Mouse (Mus musculus) bone marrow, adult 2 months (tissue): ENCODE results near the gene Slc5a10. TPM values are rescaled to one million over a fixed set of nuclear protein-coding genes. Genes with fewer than 3 reads are reported as not detected.
"Not testable (repeated sequence)": the region's sequence is repeated elsewhere in the genome, so short reads cannot be mapped to it uniquely, and the experiment has no call there.

Experiments used
- H3K27ac ChIP-seq: fragments of 200-500 bp; 2 replicates; pipeline ENCODE4 v1.5.1; 2012; ENCODE audit warnings: low read depth, mild to moderate bottlenecking, control low read depth, inconsistent platforms, low read length; ENCODE audit not compliant: control insufficient read depth, poor library complexity, insufficient read depth
- H3K4me1 ChIP-seq: fragments of 200-500 bp; 2 replicates; pipeline ENCODE4 v1.6.1; 2011; ENCODE audit warnings: low read length; ENCODE audit not compliant: control insufficient read depth, insufficient read depth
- H3K4me3 ChIP-seq: fragments of 200-500 bp; replicated peaks from 2 replicates; pipeline ENCODE3; 2011; ENCODE audit warnings: mild to moderate bottlenecking, low read depth, low read length, control low read depth; ENCODE audit not compliant: control insufficient read depth
- CTCF ChIP-seq: fragments of 200-500 bp; IDR thresholded peaks from 2 replicates; pipeline ENCODE4 v1.5.1; 2011; ENCODE audit warnings: low read length, control low read depth; ENCODE audit not compliant: control insufficient read depth, insufficient read depth
- POLR2A ChIP-seq: fragments of 200-500 bp; IDR thresholded peaks from 2 replicates; pipeline ENCODE4 v1.6.1; 2011; ENCODE audit warnings: low read depth, mild to moderate bottlenecking, control low read depth, low read length, borderline replicate concordance; ENCODE audit not compliant: control insufficient read depth
- WGBS: fragments of 180-500 bp; shearing (Covaris S2); methylation state at CpG from one replicate; pipeline ENCODE4 v1.1.7; 2018; 5-methylcytosine and 5-hydroxymethylcytosine counted together
- polyA plus RNA-seq: library from polyadenylated mRNA; stranded (reverse); fragments of >200 nt; gene quantifications from 2 replicates; pipeline ENCODE4 v1.2.4, GENCODE M21; 2011; ENCODE audit warnings: low replicate concordance; ENCODE audit not compliant: missing spikeins, insufficient read depth, insufficient read length

The Slc5a10 gene
- polyA plus RNA-seq, 1 experiment, result not detected

DNA sequence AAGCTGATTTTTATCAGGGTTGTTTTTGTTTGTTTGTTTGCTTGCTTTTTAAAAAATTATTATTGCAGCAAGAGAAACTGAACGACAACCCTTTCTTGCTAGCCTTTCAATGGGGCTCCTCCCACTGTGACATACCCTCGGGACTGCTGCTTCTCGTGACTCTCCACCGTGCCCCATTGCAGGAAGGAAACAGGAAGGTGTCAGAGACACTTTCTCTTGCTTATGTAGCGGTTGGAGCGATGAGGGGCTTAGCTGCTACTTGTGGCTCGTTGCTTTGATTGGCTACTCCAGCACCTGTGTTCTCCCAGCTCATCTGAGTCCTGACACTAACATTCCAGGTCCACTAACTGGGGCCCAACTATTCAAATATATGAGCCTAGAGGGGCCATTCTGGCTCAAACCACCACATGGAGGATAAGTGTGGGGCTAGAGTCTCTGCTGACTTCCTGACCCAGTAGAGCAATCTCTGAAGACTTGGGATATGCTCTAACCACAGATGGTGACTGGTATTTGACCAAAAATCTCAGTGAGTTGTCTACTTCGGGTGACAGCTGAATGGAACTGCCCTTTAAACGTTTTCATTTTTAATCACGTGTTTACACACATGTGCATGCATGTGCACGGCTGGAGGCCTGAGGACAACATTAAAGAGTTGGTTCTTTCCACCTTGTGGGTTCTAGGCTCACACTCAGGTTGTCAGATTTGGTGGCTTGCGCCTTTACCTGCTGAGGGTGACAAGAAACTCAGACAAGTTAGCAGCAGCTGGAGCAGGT is 81.7 kb downstream of the Slc5a10 start:
- 21% methylated on average over 12 of the region's 12 CpGs for WGBS
- TF ChIP-seq CTCF (no peak), POLR2A (no peak)
- Histone ChIP-seq H3K4me3 (no peak overlapping the region), H3K27ac (no peak overlapping the region), H3K4me1 (no peaks in the 10 kb centered on the region; the same call in 1 of the 2 replicates)

DNA sequence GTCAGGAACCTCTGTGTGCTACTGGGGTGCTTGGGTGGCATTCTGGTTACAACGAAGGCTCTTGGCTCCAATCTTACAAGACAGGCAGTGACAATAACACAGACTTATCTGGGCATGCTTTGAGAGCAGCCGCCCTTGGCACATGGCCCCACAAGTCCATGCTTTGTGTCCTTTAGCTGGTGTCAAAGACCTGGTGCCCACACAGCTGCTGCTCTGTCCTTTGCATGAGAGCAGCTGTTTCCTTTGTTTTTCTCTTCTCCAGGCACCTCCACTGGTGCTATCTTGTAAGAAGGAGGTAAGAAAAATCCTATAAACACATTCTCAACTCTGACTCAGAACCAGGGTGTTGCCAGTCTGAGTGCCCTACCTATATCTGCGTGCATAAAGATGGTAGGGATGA is 82.8 kb downstream of the Slc5a10 start:
- Histone ChIP-seq H3K27ac (no peak overlapping the region), H3K4me3 (no peak overlapping the region), H3K4me1 (no peaks in the 10 kb centered on the region; the same call in 1 of the 2 replicates)
- TF ChIP-seq CTCF (no peak), POLR2A (no peak)
- 75% methylated on average over 3 of the region's 3 CpGs for WGBS

DNA sequence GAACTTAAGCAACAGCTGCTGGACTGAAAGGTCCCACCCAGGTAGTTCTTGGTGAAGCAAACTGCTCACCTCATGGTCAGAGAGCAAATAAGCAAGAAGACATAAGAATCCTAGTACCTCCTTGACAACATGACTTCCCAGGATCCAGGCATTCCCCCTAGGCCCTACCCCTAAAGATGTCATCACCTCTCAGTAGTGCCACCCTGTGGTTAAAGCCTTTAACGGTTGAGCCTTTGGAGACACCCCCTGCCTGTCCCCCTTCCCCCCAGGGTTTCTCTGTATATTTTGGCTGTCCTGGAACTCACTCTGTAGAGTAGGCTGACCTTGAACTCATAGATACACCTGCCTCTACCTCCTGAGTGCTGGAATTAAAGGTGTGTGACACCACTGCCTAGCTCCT is 83.2 kb downstream of the Slc5a10 start:
- Histone ChIP-seq H3K27ac (no peak overlapping the region), H3K4me1 (no peaks in the 10 kb centered on the region; the same call in 1 of the 2 replicates), H3K4me3 (no peak overlapping the region)
- WGBS, result 67% methylated on average over 1 of the region's 1 CpGs
- TF ChIP-seq CTCF (no peak), POLR2A (no peak)

DNA sequence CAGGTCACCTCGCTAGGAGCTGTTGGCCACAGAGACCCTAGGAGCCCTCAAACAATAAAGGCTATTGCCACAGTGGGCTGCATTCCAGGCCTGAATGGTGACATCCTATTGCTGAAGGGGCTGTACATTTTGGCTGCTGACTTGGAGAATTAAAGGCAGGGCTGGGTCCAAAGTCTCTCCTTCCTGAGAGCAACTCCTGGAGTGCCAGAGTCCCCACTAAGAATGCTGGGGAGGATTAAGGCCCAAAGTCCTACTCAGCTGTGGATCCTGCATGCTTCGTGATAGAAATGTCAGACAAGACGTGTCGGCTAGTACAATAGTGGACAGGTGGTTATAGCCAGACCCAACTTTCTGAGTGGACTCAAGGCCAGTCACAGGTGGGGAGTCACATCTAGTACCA is 84.3 kb downstream of the Slc5a10 start:
- WGBS, result 93% methylated on average over 4 of the region's 4 CpGs

DNA sequence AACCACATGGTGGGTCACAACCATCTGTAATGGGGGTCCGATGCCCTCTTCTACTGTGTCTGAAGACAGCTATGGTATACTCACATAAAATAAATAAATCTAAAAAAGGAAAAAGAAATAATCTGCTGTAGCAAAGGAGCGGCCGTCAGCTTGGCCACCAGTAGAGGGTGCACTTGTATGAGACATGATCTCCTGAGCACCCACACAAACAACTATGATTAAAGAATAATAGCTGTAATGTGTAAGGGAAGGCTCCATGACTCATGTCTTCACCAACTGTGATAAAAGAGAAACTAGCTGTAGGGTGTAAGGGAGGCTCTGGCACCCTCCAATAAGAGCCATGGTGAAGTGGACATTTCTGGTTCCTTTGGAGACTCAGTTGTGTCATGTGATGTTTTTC is 91.0 kb downstream of the Slc5a10 start:
- no peak overlapping the region for H3K4me3 ChIP-seq
- H3K27ac ChIP-seq, result no peak overlapping the region
- 70% methylated on average over 3 of the region's 3 CpGs for WGBS
- no peak for TF ChIP-seq POLR2A
- peak; percentile 31; the same call in 1 of the 2 replicates for TF ChIP-seq CTCF
- no peaks in the 10 kb centered on the region for H3K4me1 ChIP-seq

More for the DNA sequence above, 84.3 kb downstream of the Slc5a10 start:
- H3K4me1 ChIP-seq, H3K4me3 ChIP-seq, H3K27ac ChIP-seq: not testable (repeated sequence)

DNA sequence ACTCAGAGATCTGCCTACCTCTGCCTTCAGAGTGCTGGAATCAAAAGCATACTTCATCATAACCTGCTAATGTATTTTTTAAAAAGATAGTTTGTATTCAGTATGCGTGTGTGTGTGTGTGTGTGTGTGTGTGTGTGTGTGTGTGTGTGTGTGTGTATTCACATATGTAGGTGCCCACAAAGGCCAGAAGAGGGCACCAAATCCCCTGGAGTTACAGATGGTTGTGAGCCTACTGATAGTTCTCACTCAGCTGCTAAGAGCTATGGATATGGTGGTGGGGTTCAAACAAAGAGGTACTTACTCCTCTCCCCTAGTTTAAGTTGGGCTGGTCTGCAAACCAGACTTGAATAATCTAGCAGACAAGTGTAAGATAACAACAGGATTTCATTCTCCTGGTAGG is 94.1 kb downstream of the Slc5a10 start:
- 89% methylated on average over 1 of the region's 1 CpGs for WGBS
- no peak for TF ChIP-seq CTCF
- no peak for TF ChIP-seq POLR2A
- Histone ChIP-seq H3K4me3 (no peak overlapping the region), H3K27ac (no peak overlapping the region), H3K4me1 (no peaks in the 10 kb centered on the region)

DNA sequence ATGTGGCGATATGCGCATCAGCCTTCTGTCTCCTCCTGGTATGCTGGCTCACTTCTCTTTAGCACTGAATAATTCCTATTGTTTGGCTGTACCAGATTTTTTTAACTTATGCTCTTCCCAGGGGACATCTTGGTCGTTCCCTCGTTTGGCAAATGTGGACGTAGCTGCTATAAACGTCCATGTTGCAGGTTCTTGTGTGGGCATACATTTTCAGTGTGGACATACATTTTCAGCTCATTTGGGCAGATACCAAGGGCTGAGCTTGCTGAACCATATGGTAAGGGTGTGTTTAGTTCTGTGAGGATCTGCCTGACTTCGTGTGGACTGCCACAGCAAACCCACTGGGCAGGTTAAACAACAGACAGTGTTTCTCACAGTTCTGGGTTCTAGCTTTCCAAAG is 95.5 kb downstream of the Slc5a10 start:
- TF ChIP-seq CTCF (no peak), POLR2A (no peak)
- Histone ChIP-seq H3K4me1 (no peaks in the 10 kb centered on the region), H3K27ac (no peak overlapping the region), H3K4me3 (no peak overlapping the region)
- WGBS, result 79% methylated on average over 7 of the region's 7 CpGs

Other genes starting within 250 kb of the Slc5a10 start
- gene Mfap4, start 235.4 kb downstream of the Slc5a10 start, polyA plus RNA-seq, result 0.74 and 9.4 TPM in 2 replicates
- gene Mapk7, start 226.4 kb downstream of the Slc5a10 start, polyA plus RNA-seq, result 8.4 and 16.3 TPM in 2 replicates
- gene B9d1, start 215.7 kb downstream of the Slc5a10 start, polyA plus RNA-seq, result 1.1 TPM in 1 of 2 replicates, not detected in the other
- 1.5 and 11.3 TPM in 2 replicates for gene Epn2, start 141.1 kb downstream of the Slc5a10 start, polyA plus RNA-seq
- gene Grap, start 67.6 kb downstream of the Slc5a10 start, polyA plus RNA-seq, result 8.2 and 11.8 TPM in 2 replicates
- gene Fam83g, start 36.7 kb downstream of the Slc5a10 start, polyA plus RNA-seq, result not detected in 2 replicates
- gene Prpsap2, start 41.3 kb upstream of the Slc5a10 start, polyA plus RNA-seq, result 5.0 and 15.5 TPM in 2 replicates
- gene Ulk2, start 134.2 kb upstream of the Slc5a10 start, polyA plus RNA-seq, result 4.6 and 7.2 TPM in 2 replicates
- gene Akap10, start 209.4 kb upstream of the Slc5a10 start, polyA plus RNA-seq, result 7.2 and 25.6 TPM in 2 replicates
- 69.9 and 73.8 TPM in 2 replicates for gene Specc1, start 235.9 kb upstream of the Slc5a10 start, polyA plus RNA-seq